Mouse (Mus musculus) MEL (cell line): ENCODE data around the gene Kcnc4.

ENCODE experiments used
- CTCF ChIP-seq, 3 experiments: IDR thresholded peaks in 2 of 3; conservative IDR thresholded peaks in 1 of 3; 2 replicates each; pipeline ENCODE4 v1.5.1; 2011 to 2012; ENCODE audit warnings: low read length in 3 of 3, low read depth in 2 of 3, mild to moderate bottlenecking in 2 of 3, improper control_type of control experiment in 1 of 3, inconsistent platforms in 1 of 3, mixed read lengths in 1 of 3, moderate library complexity in 1 of 3; ENCODE audit not compliant: control insufficient read depth in 1 of 3, insufficient read depth in 1 of 3, poor library complexity in 1 of 3, severe bottlenecking in 1 of 3
- POLR2A ChIP-seq, 2 experiments: IDR thresholded peaks; 2 replicates each; pipeline ENCODE4 v1.6.1; 2011 to 2012; ENCODE audit warnings: low read length in 2 of 2, mild to moderate bottlenecking in 2 of 2, control low read depth in 1 of 2, improper control_type of control experiment in 1 of 2, low read depth in 1 of 2, moderate library complexity in 1 of 2; ENCODE audit not compliant: control insufficient read depth in 1 of 2, insufficient read depth in 1 of 2, poor library complexity in 1 of 2
- POLR2AphosphoS2 ChIP-seq: IDR thresholded peaks from 2 replicates; pipeline ENCODE4 v1.6.1; 2011; ENCODE audit warnings: low read length, improper control_type of control experiment
- TAL1 ChIP-seq: IDR thresholded peaks from 2 replicates; pipeline ENCODE4 v1.6.1; 2012; ENCODE audit warnings: mild to moderate bottlenecking, inconsistent platforms, low read length, moderate library complexity, mixed read lengths
- TCF12 ChIP-seq: IDR thresholded peaks from 2 replicates; pipeline ENCODE4 v1.6.1; 2014; ENCODE audit warnings: low read depth, mild to moderate bottlenecking, inconsistent platforms, low read length, improper control_type of control experiment, moderate library complexity
- USF1 ChIP-seq: IDR thresholded peaks from 2 replicates; pipeline ENCODE4 v1.6.1; 2014; ENCODE audit warnings: low read depth, mild to moderate bottlenecking, inconsistent platforms, low read length, improper control_type of control experiment, moderate library complexity
- USF2 ChIP-seq, 2 experiments: IDR thresholded peaks; 2 replicates each; pipeline ENCODE4 v1.6.1; 2011 to 2012; ENCODE audit warnings: improper control_type of control experiment in 2 of 2, low read length in 2 of 2, borderline replicate concordance in 1 of 2, inconsistent platforms in 1 of 2, low read depth in 1 of 2, mild to moderate bottlenecking in 1 of 2; ENCODE audit not compliant: insufficient read depth in 1 of 2

DNA sequence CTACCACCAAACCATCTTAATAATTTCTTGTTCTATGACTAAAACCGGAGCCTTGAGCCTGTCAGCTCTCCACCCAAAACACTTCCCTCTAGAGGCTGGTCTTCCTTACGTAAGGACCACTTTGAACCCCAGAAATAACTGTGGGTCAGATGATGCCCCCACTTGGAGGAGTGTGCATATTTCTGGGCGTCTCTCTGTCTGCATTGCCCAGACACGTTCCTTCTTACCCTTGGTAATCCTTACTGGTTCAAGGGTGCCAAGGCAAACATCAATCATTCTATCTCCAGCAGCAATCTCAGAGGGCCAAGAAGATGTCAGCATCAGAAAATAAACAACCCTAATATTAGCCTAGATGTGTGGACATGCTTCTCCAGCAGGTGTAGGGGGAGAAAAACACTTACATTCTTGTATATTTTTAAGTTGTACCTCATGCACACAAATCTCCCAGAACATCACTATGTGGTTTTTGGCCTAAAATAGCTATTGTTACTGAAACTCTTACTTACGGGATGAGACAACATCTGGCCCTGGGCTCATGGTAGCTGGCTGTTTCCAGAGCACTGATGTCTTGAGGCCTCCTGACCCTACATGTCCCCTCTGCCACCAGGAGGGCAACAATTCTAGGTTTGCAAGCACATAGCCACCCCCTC, 59.2 kb downstream of the Kcnc4 start:
- TF ChIP-seq USF1 (no peak), TCF12 (no peak), CTCF (IDR thresholded peaks at IDR 0.05 in 2 of 3, conservative IDR thresholded peaks at IDR 0.05 in 1 of 3; ENCODE audit: control insufficient read depth in 1 of 3, insufficient read depth in 1 of 3, low read depth in 2 of 3, low read length in 3 of 3, poor library complexity in 1 of 3, severe bottlenecking in 1 of 3) (no peak), POLR2AphosphoS2 (no peak), POLR2A (IDR thresholded peaks at IDR 0.05; ENCODE audit: control insufficient read depth in 1 of 2, insufficient read depth in 1 of 2, low read depth in 1 of 2, low read length in 2 of 2, poor library complexity in 1 of 2) (no peak), TAL1 (no peak), USF2 (IDR thresholded peaks at IDR 0.05; ENCODE audit: borderline replicate concordance in 1 of 2, insufficient read depth in 1 of 2, low read depth in 1 of 2, low read length in 2 of 2) (no peak)
